Mouse (Mus musculus): ENCODE data around the gene Apoc1.

The Apoc1 gene

DNA sequence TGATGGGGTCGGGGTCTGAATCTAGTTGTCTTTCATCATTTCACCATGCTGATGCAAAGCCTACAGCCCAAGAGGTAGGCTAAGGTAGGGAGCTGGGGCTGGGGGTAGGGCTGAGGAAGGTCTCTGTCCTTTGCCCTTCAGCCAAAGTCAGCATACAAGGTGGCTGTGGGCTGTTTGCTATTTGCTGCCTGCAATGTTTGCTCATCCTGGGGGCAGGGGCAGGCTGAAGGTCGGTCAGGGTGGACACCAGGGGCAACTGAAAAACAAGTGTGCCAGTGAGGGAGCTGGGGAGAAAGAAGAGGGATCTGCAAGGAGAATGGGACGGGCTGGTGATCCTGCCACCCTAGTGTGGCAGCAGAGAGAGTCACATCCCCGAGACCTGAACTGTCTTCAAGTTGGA, 7.1 kb downstream of the Apoc1 start:
- no peak for DNase-seq (ENCODE audit: inconsistent ontology term)

DNA sequence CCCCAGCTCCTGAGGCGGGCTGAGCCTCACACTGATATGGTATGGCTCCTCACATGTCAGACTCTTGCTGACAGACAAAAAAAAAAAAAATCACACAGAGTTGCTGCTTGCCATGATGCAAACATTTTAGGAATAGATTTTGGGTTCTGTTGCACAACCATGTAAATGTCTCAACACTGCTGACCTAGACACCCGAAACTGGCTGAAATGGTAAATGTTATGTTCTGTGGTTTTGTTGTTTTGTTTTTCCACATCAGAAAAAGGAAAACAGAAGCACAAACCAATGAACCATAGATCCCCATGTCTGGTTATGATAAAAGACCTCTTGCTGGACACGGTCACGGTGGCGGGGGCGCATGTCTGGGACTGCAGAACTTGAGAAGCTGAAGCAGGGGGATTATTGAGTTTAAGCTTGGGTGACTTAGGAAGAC, 8.7 kb downstream of the Apoc1 start:
- DNase-seq (ENCODE audit: inconsistent ontology term) = no peak

- no peak for DNase-seq (ENCODE audit: inconsistent ontology term)
These were observed 9.5 kb downstream of the Apoc1 start for GRCm38 (mm10) chr7:19682979-19683378.

DNA sequence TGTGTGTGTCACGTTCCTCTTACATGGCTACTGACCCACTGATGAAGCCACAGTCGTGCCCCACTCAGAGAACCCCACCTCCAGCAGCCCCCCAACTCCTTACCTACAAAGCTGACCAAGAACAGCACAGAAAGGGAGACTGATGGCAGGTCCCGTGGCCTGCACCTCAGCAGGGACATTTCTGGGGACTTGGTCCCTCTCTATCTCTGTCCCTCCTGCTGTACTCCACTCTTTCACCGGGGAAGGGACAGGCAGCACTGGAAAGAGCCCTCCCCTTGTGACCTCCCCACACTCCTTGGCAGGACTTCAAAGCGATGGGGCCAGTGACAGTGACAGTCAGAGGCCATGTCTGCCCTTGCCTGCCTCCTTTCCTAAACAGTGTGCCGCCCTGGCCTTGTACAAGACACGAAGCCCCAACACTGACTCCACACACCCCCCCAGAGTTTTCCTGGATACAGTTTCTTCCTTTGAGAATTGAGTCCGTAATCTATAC, 11.2 kb downstream of the Apoc1 start, which contains the start of the genes Gm44805 and Apoc4:
Gene Gm44805, minus strand, starts transcription at position 222 of the 493 bp plus-strand sequence.
Gene Apoc4, minus strand, starts transcription at position 278 of the 493 bp plus-strand sequence.
- no peak for DNase-seq (ENCODE audit: inconsistent ontology term)

- no peak for DNase-seq (ENCODE audit: inconsistent ontology term)
These were observed 11.8 kb downstream of the Apoc1 start for GRCm38 (mm10) chr7:19680702-19681101.

- DNase-seq (ENCODE audit: inconsistent ontology term) = no peak
These were observed 13.6 kb downstream of the Apoc1 start for GRCm38 (mm10) chr7:19678901-19679300.

DNA sequence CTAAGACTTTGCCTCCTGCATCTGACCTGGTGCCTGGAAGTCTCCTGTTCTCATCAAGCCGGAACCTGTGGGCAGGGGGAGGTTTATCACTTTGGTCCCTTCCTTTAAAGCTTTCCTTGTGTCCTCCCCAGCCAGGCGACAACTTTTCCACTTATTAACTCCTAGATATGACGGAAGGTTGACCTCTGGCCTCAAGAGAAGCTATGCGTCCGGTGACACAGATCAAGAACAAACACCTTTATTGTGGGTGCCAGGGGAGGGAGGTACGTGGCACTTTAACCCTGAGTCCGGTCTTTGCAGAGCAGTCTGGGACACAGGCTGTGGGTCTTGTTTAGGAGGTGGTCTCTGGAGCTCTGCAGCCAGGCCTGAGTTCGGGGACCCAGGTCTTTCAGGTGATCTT, 14.6 kb downstream of the Apoc1 start, which contains the start of gene Apoc2:
Gene Apoc2, minus strand, starts transcription at position 70 of the 400 bp plus-strand sequence.
- no peak for DNase-seq (ENCODE audit: inconsistent ontology term)

GRCm38 (mm10) chr7:19676662-19677061, 15.8 kb downstream of the Apoc1 start:
- no peak for DNase-seq (ENCODE audit: inconsistent ontology term)

- no peak for DNase-seq (ENCODE audit: inconsistent ontology term)
These were observed 16.6 kb downstream of the Apoc1 start for GRCm38 (mm10) chr7:19675824-19676223.

- DNase-seq (ENCODE audit: inconsistent ontology term) = no peak
These were observed 19.3 kb downstream of the Apoc1 start for GRCm38 (mm10) chr7:19673083-19673699.

DNA sequence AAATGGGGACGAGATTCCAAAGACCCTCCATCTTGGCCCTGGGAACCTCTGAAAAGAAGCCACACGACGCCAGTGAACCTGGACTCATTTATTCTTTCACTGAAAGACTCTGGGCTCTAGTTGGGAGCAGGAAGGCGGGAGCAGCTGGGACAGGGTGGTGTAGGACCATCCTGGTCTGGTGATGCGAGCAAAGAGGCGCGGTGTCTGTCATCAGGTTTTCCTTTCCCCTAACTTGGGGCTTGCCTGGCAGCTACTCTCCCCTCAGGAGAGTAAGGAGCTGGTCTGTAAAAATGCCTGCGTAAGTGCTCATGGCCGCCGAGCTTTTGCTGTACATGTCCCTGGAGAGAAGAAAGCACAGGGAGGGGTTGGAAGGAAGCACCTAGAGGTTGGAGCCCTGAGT, 20.9 kb downstream of the Apoc1 start:
- no peak for DNase-seq (ENCODE audit: inconsistent ontology term)

DNA sequence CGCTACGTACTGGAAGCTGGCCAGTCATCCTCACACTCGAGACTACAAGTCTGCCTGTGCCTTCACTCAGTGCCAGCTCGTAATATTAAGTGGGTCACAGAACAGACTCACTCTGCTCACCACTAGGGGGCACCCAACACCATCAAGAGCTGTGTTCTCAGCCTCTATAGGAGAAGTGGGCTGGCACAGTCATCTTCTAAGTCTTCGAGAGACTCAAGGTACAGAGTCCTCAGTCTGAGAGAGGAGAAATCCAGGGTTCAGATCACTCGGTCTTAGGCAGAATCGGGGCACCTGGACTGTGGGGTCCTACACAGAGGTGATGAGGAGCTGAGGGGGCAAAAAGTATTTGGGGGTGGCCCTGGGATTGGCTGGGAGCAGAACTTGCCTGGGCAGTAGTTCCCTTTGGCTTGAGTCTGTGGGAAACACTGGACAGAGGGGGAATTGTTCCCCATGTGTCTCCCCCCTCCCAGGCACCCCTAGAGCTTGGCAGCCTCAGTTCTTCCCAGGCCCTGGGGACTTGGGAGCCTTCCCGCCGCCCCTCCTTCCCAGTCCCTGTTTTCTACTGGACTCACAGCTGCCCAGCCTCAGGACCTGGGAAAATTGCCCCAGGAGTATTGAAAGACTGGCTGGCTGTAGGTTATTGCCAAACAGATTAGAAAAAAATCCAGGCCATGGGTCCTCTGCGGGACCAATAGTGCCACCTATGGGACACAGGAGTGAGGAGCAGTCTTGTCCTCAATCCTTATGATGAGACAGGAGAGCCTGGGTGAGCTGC, 23.3 kb downstream of the Apoc1 start:
- peak; percentile 94 for DNase-seq (ENCODE audit: inconsistent ontology term)

DNA sequence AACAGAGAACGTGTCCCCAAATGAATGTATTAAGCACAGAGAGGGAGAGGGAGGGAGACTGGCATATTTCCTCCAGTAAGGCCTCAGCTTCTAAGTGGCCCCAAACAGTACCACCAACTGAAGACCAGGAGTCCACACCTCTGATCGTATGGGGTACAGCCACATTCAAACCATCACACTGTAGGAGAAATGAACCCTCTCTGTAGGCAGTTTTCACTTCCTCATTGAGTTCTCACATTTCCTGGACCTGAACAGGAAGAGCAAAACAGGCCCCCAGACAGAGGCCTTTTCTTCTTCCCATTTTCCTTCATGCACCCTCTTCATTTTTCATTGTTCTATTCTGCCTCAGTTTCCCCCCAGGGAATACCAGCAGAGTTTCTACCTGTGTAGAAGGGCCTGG, 25.0 kb downstream of the Apoc1 start:
- no peak for DNase-seq (ENCODE audit: inconsistent ontology term)

DNA sequence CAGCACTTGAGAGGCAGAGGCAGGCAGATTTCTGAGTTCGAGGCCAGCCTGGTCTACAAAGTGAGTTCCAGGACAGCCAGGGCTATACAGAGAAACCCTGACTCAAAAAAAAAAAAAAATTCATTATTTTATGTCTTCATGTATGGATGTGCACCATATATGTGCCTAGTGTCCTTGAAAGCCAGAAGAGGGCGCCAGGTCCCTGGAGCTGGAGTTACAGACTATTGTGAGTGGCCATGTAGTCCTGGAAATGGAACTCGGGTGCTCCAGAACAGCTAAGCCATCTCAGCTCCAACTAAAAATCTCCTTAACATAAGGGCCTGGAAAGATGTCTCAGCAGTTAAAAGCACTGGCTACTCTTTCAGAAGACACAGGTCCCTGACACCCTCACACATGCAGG, 25.7 kb downstream of the Apoc1 start:
- DNase-seq (ENCODE audit: inconsistent ontology term) = no peak

GRCm38 (mm10) chr7:19664955-19665841, 27.3 kb downstream of the Apoc1 start, which contains the start of gene Clptm1:
TSS of gene Clptm1 (minus strand) at chr7:19665033.
- peak; percentile 97 for DNase-seq (ENCODE audit: inconsistent ontology term)

DNA sequence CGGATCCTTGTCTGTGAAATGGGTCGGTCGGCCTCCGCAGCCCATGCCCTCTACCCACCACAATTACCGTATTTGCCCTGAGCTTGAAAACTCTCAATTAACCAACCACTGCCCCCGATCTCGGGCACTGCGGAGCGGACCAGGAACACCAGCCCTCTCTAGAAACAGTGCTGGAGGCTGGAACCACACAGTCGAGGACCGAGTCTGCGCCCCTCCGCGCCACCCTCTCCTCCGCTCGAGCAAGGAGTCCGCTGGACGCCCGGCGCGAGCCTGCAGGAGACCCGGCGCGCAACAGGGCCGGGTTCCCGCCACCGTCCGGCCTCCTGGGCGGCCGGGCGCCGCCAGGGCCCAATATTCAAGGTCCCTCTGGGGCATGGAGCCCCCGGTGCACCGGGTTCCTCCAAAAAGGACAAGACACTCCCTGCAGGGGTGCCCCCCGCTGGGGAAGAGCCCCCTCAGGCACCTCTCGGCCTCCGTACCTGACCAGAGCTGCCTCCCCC, 28.0 kb downstream of the Apoc1 start:
- no peak for DNase-seq (ENCODE audit: inconsistent ontology term)

- DNase-seq (ENCODE audit: inconsistent ontology term) = no peak
These were observed 28.5 kb downstream of the Apoc1 start for GRCm38 (mm10) chr7:19663940-19664339.

GRCm38 (mm10) chr7:19652614-19653013, 39.8 kb downstream of the Apoc1 start:
- no peak for DNase-seq (ENCODE audit: inconsistent ontology term)

DNA sequence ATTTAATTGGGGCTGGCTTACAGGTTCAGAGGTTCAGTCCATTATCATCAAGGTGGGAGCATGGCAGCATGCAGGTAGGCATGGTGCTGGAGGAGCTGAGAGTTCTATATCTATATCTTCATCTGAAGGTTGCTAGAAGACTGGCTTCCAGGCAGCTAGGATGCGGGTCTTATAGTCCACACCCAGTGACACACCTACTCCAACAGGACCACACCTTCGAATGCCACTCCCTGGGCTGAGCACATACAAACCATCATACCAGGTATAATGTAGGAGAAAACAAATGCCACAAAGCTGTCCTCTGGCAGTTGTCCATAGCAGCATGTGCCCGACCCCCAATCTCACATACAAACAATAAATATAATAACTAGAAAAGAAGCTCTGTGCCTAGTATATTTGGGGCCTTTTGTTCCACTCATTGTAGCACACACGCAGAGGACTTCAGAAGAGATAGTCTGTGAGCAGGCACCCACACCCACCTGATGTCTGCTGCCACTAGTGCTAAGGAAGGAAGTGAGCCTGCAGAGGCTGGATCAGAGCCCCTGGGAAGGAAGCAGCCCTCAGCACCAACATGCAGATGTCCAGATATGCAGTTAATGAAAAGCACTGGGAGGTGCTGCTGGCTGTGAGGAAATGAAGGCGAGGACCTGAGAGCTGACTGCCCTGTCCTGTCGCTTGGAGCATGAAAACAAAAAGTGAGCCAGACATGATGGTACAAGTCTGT, 41.2 kb downstream of the Apoc1 start:
- no peak for DNase-seq (ENCODE audit: inconsistent ontology term)

DNA sequence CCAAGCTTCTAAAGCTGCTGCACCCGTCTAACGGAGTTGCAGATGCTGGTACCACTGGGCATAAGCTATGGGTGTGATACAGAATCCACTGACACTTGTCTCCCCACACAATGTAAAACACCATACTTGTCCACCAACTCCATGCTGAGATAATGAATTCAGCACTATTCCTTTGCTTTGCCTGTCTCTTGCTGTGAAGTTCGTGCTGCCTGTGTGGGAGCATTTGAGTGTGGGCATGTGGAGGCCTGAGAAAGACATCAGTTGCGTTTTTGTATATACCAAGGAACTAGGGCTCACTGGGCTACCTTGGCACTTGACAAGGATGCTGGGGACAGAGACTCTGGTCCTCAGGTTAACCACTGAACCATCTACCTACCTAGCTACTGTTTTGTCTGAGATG, 51.2 kb downstream of the Apoc1 start:
- DNase-seq (ENCODE audit: inconsistent ontology term) = no peak
